Mouse (Mus musculus) c-Kit-negative CD71-positive TER-119-positive erythroid progenitor cells, embryonic 14.5 days (primary cell): Measurements from ENCODE around the gene Rsrc2.
"Not testable (repeated sequence)": the region's sequence is repeated elsewhere in the genome, so short reads cannot be mapped to it uniquely, and the experiment has no call there.

ENCODE experiments used
- DNase-seq: peaks from one replicate; pipeline ENCODE4 v3.0.0-alpha.2; 2013; ENCODE audit warnings: low read depth, low spot score

Gene Rsrc2

DNA sequence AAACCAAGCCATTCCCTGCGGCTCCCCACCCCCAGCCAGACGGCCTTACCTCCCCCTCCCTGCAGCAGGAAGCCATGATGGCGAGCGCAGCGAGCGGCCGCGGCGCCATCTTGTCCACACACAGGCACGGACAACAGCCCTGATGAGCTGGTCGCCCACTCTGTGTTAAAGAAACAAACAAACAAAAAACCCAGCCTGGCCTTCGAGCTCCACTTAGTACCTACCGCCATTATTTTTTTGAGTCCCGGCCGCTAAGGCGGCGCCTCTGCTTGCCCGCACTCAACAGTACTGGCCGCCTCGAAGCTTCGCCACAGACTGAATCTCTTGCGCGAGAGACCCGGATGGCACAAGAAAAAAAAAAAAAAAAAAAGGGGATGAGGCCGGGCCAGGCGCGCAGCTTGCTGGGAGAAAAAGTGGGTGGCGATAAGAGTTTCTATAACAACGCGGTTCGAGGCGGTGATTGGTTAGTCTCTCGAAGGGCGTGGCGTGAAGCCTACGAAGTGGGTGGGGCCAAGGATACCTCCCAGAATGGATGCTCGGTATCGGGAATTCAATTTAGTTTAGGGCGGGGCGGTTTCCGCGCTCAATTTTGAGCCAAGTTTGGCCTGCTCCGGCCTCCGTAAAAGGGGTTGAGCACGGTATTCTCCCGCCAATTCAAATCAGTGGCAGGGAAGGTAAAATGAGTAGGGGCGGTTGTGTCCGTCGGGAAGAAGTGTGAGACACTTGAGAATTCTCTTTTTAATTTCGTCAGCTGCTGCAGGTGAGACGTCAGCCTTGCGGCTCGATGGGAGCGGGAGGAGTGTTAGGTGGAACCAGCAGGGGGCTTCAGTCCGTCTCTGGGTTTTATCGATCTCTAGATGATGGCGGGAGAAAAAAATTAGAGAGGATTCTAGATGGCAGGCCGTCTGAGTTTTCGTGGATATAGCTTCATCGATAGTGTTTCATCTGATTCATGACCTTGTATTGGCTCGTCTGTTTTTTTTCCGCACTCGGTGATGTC is at the start of gene Rsrc2, which contains the start of gene Kntc1:
Gene Rsrc2 (minus strand): TSS at position 350 of the 1,000 bp plus-strand sequence.
Gene Kntc1 (plus strand): TSS at position 652 of the 1,000 bp plus-strand sequence.
- DNase-seq = peak; percentile 100

DNA sequence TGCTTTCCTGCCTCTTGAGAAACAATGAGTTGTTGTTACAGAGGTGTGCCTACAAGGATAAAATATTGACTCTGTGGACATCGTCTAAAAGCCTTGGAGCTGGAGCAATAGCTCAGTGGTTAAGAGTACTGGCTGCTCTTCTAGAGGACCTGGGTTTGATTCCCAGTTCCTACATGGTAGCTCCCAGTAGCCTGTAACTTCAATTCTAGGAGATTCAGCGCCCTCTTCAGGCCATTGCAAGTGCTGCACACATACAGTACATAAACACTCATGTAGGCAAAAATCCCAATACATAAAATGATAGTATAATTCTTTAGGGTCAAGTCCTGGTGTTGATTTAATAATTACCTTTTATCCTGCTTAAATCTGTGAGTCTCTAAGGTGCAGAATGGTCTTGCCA is 43.9 kb upstream of the Rsrc2 start:
- no peak for DNase-seq

DNA sequence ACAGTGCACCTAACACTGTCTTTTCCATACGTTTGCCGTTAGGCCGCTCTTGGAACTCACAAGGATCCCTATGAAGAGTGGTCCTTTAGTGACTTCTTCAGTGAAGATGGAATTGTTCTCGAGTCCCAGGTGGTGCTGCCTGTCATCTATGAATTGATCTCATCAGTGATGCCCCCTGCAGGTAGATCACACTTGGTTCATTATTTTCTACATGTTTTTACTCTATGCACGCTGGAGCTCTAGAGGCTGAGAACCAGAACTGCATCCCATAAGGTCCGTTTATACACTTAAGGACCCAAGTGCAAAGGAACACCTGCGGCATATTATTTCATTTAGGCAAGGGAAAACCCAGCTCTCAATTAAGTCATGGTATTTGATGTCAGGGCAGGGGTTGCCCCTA is 39.8 kb upstream of the Rsrc2 start:
- no peak for DNase-seq

DNA sequence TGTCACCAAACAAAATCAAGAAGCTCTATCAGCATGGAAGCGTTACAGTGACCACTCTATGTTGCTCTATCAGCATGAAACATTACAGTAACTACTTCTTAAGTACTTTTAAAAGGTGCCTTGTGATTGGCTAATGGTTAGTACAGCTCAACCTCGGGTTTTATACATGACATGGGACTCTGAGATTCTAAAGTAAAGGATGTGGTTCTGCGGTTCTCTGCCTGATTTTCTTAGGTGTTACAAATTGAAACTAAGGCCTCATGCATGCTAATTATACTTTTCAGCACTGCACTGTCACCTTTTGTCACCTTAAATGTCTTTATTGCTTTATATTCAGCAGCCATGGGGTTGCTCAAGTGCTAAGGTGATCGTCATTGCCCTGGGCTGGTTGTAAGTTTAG is 32.6 kb upstream of the Rsrc2 start:
- no peak for DNase-seq

DNA sequence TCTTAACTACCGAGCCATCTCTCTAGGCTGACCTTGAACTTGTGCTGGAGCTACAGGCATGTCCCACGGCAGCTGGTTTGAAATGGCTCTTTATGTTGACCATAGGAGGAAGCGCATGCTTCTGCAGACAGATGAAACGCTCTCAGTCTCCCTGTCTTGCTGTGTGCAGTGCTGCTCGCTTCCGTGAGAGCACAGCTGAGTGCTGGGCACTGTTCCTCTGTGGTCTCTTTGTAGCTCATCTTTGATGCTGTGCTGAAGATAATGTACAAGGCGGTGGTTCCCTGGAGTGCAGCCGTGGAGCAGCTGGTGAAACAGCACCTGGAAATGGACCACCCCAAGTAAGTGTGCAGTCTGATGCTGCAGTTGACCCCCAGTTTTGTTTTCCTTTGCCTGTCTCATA is 31.5 kb upstream of the Rsrc2 start:
- no peak for DNase-seq

DNA sequence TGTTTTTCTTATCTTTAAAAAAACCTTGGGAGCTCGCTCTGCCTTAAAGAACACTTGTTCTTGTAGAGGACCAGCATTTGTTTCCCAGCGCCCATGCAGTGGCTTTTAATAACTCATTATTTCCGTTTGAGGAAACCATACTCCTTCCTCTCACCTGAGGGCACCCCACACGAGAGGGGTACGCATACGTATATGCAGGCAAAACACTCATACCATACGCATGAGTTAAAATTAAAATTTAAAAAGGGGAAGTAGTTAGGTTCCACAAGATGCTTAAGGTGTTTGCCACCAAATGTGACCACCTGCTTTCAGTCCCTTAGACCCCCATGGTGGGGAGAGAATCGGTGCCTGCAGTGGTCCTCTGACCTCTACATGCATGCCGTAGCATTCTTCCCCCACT is 24.2 kb upstream of the Rsrc2 start:
- no peak for DNase-seq

DNA sequence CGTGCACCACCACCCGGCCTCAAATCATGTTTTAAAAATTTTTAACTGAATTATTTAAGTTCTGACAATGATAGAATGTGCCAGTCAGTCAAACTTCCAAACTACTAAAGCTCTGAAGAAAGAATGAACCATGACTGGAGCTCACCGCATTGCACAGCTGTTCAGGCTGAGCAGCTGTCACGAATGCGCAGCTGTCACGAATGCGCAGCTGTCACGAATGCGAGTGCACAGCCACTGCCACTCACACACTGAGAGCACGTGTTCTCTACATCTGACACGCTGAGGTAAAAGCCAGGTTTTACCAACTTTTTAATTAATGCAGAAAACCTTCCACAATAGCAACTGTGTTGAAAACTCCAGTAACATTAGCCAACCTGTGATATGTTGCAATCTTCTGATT is 17.2 kb upstream of the Rsrc2 start:
- not testable (repeated sequence) for DNase-seq

DNA sequence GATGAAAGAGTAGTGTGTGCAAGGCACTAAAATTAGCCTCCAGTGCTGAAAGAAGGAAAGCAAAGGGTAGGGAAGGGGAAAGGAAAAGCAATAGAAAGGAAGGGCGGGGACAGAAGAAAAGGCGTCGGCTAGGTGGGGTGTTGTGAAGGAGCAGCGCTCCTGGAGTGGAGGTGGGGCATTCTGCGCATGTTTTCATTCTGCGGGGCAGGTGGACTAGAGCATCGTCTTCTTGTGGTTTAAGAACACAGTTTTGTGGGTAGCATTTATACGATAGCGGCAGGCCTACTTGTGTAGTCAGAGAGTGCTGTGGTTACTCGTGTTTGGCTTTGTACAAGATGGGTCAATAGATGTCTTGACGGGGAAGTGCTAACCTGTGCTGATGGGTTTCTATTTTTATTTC is 16.3 kb upstream of the Rsrc2 start:
- no peak for DNase-seq

DNA sequence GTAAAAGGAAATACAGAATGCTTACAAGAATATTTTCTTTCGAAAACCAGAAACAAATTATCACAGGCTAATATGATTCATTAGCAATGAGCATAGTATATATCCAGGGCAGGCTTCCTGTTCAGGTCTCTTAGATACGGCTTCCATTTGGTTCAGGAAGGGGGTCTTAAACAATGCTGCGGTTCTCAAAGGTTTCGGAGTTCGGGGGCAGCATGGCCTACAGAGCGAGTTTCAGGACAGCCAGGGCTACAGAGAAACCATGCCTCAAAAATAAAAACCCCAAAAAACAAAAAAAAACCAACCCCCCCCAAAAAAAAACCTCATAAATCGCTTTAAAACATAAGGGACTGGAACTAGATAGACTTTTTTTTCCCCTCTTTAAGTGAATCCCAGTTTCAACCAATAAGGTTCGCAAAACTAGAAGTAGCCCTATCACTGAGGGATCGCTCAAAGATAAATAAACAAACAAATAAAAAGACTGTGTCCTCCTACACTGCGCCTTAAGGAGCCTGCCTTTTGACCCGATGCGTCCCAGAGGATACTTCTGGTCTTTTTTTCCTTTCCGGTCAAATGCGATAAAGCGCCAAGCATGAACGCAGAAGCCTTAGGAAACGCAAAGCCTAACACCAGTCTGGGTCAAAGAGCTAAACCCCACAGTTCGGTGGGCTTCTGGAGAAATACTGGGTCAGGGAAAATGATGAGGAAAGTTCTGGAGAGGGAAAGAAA is 712 bp downstream of the Rsrc2 start:
- no peak for DNase-seq

DNA sequence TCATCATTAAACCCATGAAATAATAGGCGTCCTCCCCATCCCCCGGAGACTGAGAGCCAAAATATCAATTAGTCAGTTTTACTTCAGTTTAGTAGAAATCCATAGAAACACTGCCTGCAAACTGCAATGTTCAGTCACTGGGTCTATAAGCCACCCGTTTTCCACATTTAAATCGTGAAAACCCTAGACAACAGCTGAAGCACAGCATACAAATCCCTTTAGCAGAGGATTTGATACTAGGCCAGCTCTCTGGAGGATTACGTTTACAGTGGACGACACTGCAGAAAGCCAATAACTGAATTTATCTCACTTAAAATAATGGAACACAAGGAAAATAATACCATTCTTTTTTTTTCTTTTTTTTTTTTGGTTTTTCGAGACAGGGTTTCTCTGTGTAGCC is 1.6 kb downstream of the Rsrc2 start:
- no peak for DNase-seq

DNA sequence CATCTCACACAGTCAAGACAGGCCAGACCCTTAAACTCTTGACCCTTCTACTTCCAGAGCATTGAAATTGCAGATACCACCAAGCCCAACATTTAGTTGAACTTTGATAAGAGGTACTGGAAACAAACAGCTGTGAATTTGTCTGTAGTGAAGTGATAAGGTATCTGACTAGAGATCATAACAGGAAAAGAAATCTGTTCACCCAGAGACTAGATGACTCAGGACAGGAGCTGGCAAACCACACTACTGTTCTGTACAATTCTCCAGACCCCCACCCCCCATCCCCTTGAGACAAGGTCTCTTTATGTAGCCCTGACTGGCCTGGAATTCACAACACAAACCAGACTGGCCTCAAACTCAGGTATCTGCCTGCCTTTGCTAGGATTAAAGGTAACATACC is 3.0 kb downstream of the Rsrc2 start:
- DNase-seq = no peak

DNA sequence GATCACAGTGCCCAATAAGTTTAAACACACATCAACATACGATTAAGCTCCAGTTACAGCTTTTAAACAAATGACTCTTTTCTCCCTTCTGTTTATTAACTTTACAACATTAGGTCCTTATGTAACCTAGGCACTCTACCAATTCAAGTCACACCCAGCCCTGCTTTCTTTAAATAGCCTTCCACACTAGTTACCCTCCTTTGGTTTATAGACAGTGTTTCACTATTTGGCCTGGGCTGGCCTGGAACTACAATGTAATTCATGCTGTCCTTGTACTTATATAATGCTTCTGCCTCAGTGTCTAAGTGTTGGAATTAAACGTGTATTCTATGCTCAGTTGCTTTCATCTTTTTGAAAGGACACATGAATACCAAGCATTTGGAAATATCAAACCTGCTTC is 4.9 kb downstream of the Rsrc2 start:
- no peak for DNase-seq

DNA sequence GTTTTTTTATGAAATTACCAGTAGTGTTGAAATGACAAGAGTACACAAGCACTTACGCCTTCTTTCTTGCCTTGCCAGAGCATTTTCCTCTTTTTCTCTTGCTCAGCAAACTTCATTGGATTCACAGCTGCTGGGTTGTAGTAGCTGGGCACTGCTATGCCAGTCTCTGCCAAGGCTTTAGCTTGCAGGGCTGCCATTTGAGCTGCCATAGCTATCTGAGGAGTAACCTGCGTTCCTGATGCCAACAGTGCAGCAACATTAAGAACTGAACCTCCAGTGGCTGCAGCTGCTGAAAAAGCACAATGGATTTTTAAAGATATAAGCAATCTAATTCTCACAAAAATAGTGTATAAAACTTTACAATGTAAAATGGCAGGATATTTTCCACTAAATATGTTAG is 18.2 kb downstream of the Rsrc2 start:
- DNase-seq = no peak

DNA sequence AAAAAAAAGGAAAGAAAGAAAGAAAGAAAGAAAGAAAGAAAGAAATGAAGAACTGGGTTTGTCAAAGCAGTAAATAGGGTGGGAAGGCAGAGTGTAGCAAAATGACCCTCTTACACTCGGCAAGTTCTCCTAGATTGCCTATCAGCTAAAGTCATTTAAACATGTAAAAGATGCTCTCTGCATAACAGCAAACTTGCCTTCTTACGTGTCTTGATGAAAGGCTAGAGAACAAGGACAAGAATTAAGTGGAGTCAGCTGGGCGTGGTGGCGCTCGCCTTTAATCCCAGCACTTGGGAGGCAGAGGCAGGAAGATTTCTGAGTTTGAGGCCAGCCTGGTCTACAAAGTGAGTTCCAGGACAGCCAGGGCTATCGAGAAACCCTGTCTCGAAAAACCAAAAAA is 25.4 kb downstream of the Rsrc2 start:
- DNase-seq = not testable (repeated sequence)

DNA sequence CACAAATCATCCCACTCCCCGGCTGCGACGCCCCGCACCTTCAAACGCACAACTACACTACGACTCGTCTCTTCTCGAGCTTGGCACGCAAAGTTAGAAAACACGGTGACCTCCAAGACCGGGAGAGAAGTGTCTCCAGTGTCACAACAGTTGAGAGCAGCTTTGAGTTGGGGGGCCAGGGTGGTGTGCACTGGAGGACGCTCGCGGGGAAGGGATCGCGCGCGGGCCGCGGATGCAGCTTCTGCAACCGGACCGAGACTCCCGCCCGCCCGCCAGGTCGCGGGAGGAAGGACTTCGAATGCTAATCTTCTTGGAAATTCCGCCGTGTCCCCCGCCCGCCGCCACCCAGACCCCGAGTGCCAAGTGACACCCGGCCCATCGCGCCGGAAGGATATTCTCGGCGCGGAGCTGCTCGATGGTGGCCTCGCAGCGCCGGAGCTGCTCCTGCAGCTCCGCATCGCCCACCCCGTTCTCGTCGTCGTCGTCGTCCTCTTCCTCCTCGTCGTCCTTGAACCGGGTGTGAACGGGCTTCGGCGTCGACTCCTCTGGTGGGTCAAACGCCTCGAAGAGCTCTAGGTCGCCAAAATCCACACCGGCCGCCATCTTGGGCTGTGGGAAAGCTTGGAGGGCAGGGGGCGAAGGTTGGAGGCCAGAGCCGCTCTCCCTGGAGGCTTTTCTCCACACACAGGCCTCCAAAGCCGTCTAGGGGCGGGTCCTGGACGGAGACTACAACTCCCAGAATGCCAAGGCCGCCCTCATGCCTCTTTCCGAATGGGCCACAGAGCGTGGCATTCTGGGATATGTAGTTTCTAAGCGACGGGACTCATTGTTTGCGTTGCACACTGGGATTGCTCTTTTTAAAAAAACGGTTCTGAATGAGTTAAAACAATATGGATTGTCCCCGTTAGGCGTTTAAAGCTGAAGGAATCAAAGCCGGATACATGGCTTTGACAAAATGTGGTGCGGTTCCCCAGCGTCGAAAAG is 28.6 kb downstream of the Rsrc2 start, which contains the start of gene Zcchc8:
Gene Zcchc8 (minus strand): TSS at position 773 of the 984 bp plus-strand sequence.
- DNase-seq = peak; percentile 96

DNA sequence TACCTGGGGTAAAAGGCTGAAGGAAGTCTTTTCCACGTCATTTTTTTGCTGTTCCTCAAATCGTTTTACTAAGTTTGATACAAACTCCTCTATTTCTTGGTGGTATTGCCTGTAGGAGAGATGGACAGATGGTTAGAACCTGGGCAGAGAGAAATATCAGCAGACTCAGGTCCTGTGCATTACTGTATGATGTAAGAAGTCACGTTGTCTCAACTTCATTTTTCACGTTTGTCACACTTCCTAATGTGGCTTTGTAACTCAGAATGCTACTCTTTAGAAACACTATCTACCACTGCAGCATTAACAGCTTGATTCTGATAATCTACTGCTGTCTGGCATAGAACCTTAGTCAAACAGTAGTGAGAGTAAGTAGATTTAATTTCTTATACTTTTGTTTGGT is 34.6 kb downstream of the Rsrc2 start:
- DNase-seq = no peak

DNA sequence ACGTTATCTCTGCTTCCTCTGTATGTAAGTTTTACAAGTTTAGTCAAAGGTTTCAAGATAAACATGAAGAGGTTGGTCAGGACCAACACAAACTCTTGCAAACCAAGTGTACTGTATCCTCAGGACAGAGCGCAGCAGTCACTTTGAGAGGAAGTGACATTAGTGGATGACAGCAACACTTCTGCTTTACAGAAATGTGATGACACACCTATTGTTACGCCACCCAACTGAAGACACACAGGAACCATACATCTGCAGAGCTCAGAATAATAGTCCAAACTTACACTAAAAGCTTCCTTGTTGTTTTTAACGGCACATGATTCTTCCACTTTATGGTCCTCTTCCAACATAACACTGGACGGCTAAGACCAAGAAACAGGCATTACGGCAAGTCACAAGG is 35.4 kb downstream of the Rsrc2 start:
- no peak for DNase-seq

DNA sequence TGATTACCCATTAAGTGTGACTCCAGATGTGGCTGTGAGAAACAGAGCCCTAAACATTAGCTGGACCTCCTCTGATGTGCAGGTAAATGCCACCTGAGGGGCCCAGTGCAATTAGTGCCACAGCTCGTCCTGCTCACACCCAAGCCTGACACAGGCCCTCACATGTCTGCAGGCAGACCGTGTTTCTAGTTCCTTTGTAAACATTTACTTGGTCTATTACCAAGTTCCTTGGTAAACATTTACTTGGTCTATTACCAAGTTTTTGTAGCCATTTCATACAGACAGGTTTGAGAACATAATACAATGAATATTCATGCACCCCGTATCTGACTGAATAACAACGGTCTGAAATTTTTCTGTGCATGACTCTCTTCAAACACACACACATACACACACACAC is 39.6 kb downstream of the Rsrc2 start:
- DNase-seq = no peak

DNA sequence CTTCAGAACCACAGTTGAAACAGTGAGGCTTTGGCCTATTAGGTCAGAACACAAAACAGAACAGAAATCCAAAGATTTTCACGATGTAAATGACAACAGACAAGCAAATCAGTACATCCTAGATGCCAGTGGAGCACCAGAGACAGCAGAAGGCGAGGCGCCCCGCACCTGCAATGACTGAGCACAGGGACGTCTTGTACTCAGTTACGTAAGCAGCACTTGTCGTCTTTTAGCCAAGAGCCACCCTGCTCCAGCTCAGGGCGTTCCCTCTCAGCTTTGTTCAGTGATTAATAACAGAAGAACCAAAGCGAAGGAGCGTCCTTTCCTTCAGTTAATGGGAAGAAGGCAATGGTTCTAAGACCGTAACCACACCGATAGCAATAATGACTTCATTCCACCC is 40.6 kb downstream of the Rsrc2 start:
- no peak for DNase-seq

DNA sequence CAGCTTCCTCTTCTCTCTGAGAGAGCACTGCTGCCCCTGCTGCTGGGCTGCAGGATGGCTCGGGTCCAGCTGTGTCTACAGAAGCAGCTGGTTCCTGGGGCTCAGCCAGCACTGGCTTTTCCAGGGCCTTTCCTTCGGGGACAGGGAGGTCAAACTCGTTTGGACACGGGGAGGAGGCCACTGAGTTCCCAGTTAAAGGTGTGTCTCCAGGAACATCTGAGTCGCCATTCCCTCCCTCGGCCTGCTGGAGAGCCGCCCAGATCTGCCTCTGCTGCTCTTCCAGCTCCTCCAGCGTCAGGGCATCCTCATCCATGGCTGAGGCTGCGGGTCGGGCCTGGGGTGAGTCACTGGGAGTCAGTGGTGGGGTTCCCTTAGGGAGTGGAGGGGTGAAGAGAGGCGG is 48.6 kb downstream of the Rsrc2 start:
- no peak for DNase-seq

DNA sequence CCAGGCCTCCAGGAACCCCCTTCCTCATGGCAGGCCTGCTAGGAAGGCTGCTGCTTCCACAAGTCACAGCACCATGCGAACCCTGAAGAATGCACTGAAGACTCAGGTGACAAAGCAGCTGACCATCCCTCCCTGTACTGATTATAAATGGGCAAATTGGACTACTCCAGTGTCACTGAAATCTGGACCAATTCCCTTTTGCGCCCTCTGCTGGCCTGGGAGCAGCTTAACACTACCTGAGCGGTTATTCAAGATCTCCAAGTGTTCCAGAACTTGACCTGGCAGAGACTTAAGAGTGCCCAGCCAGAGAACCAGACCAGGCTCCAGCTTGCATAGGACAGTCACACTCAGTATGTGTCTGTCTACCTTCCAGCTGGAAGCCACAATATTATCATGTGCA is 50.0 kb downstream of the Rsrc2 start:
- peak; percentile 56 for DNase-seq
